Mouse (Mus musculus) brain, embryonic 14.5 days (tissue): ENCODE measurements around the gene Krtap24-1.

ENCODE experiments used
- CTCF ChIP-seq: fragments of 200-500 bp; IDR thresholded peaks from 2 replicates; pipeline ENCODE4 v1.5.1; 2012; ENCODE audit warnings: inconsistent platforms, mild to moderate bottlenecking, moderate library complexity, borderline replicate concordance; ENCODE audit not compliant: insufficient read depth, insufficient read length; ENCODE audit errors: extremely low read depth
- POLR2A ChIP-seq: fragments of 200-500 bp; IDR thresholded peaks from 2 replicates; pipeline ENCODE4 v1.6.1; 2012; ENCODE audit warnings: mild to moderate bottlenecking, inconsistent platforms, borderline replicate concordance; ENCODE audit not compliant: poor library complexity, insufficient read depth, insufficient read length, severe bottlenecking; ENCODE audit errors: extremely low read depth

GRCm38 (mm10) chr16:88563045-88563913 lies 48.8 kb downstream of the Krtap24-1 start, which contains the start of gene Cldn8:
- TF ChIP-seq CTCF, result no peak
- no peak for TF ChIP-seq POLR2A
